Mouse (Mus musculus) G1E (cell line): ENCODE data around the gene Adgrl4. TPM values are rescaled to one million over a fixed set of nuclear protein-coding genes. Genes with fewer than 3 reads are reported as not detected.

Experiments used
- ATAC-seq: 2 replicates; pipeline ENCODE4 v1.8.0; 2016; ENCODE audit warnings: mild to moderate bottlenecking; ENCODE audit not compliant: insufficient number of reproducible peaks, poor library complexity, low FRiP score, severe bottlenecking; ENCODE audit errors: extremely low read depth
- DNase-seq: peaks from one replicate; pipeline ENCODE4 v3.0.0; 2012; ENCODE audit warnings: low spot score
- H3K27me3 ChIP-seq: 2 replicates; pipeline ENCODE4 v1.6.1; 2012; ENCODE audit warnings: mild to moderate bottlenecking, low read length, inconsistent platforms; ENCODE audit not compliant: insufficient read depth
- H3K36me3 ChIP-seq: replicated peaks from 2 replicates; pipeline ENCODE3; 2012; ENCODE audit warnings: mild to moderate bottlenecking, inconsistent platforms
- H3K4me1 ChIP-seq: 2 replicates; pipeline ENCODE4 v1.6.1; 2012; ENCODE audit warnings: low read depth, low read length, inconsistent platforms, mixed read lengths; ENCODE audit not compliant: insufficient read depth
- H3K4me3 ChIP-seq: 2 replicates; pipeline ENCODE4 v1.5.1; 2012; ENCODE audit warnings: low read depth, mild to moderate bottlenecking, inconsistent platforms, low read length, moderate library complexity, mixed read lengths
- H3K9me3 ChIP-seq: replicated peaks from 2 replicates; pipeline ENCODE4 v1.6.1; 2012; ENCODE audit warnings: inconsistent platforms
- CTCF ChIP-seq: IDR thresholded peaks from 2 replicates; pipeline ENCODE4 v1.5.1; 2012; ENCODE audit warnings: low read depth, low read length, inconsistent platforms, mixed read lengths
- GATA1 ChIP-seq: IDR thresholded peaks from 2 replicates; pipeline ENCODE4 v1.6.1; 2012; ENCODE audit warnings: borderline replicate concordance, low read length, inconsistent platforms, mixed read lengths
- GATA2 ChIP-seq: IDR thresholded peaks from 2 replicates; pipeline ENCODE4 v1.6.1; 2012; ENCODE audit warnings: low read depth, low read length, inconsistent platforms, borderline replicate concordance
- POLR2AphosphoS5 ChIP-seq: IDR thresholded peaks from 2 replicates; pipeline ENCODE4 v1.6.1; 2012; ENCODE audit warnings: low read depth, low read length, inconsistent platforms; ENCODE audit not compliant: insufficient replicate concordance
- TAL1 ChIP-seq: conservative IDR thresholded peaks from 2 replicates; pipeline ENCODE4 v1.6.1; 2012; ENCODE audit warnings: low read depth, low read length, inconsistent platforms, mixed read lengths
- polyA plus RNA-seq: library from polyadenylated mRNA; stranded (reverse); fragments of >175 nt; gene quantifications from 2 replicates; pipeline ENCODE4 v1.2.3, GENCODE M21; 2012
- total RNA-seq, 2 experiments: library from RNA; stranded (forward) in 1 of 2; stranded (reverse) in 1 of 2; fragments of 200-1000 nt in 1 of 2; fragments of >200 nt in 1 of 2; fragmentation: Nextera tagmentation in 1 of 2; gene quantifications; 2 replicates each; pipeline ENCODE4 v1.2.3; 2014 to 2017

The Adgrl4 gene
- total and polyA plus RNA-seq, 3 experiments, result 0.38 TPM; not detected in 2

- ATAC-seq (no peak), DNase-seq (no peak)
- Histone ChIP-seq H3K9me3 (peaks cover 18% of the 10 kb centered on the region; the same call in 1 of the 2 replicates), H3K4me3 (no peak overlapping the region), H3K27me3 (no peaks in the 10 kb centered on the region), H3K36me3 (no peaks in the 10 kb centered on the region), H3K4me1 (no peaks in the 10 kb centered on the region)
- TF ChIP-seq GATA1 (no peak), TAL1 (no peak), GATA2 (no peak), POLR2AphosphoS5 (no peak), CTCF (no peak)
Observed at GRCm38 (mm10) chr3:151572089-151572488, 134.4 kb downstream of the Adgrl4 start.

- DNase-seq (no peak), ATAC-seq (no peak)
- H3K36me3 ChIP-seq, result no peaks in the 10 kb centered on the region
- peaks cover 18% of the 10 kb centered on the region; the same call in 1 of the 2 replicates for H3K9me3 ChIP-seq
- no peaks in the 10 kb centered on the region for H3K4me1 ChIP-seq
- no peak overlapping the region for H3K4me3 ChIP-seq
- no peaks in the 10 kb centered on the region for H3K27me3 ChIP-seq
- TF ChIP-seq CTCF (no peak), POLR2AphosphoS5 (no peak), TAL1 (no peak), GATA2 (no peak), GATA1 (no peak)
Observed at GRCm38 (mm10) chr3:151575292-151575691, 137.6 kb downstream of the Adgrl4 start.

DNA sequence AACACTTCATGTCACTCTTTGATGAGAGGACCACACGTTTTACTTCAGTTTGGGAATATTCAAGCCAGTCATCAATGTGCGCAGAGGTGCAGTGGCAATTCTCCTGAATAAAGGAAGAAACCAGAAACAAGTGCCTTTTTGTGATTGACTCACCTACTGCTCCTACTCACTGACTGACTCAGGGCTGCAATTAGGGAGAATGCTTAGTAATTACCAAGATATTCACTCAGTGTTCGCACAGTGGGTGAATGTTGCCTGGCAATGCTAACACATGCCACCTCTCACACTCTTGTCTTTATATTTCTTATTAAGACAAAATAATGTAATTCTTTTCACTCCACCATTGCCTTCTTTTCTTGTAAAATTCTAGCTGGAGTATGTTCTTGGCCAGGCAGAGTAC, 138.5 kb downstream of the Adgrl4 start:
- Histone ChIP-seq H3K4me1 (no peaks in the 10 kb centered on the region), H3K9me3 (peaks cover 21% of the 10 kb centered on the region; the same call in 1 of the 2 replicates), H3K27me3 (no peaks in the 10 kb centered on the region), H3K4me3 (no peak overlapping the region), H3K36me3 (no peaks in the 10 kb centered on the region)
- TF ChIP-seq GATA1 (no peak), GATA2 (no peak)
- DNase-seq (no peak), ATAC-seq (no peak)

GRCm38 (mm10) chr3:151591904-151592303, 154.2 kb downstream of the Adgrl4 start:
- Histone ChIP-seq H3K36me3 (no peaks in the 10 kb centered on the region), H3K4me3 (no peak overlapping the region), H3K4me1 (no peaks in the 10 kb centered on the region), H3K27me3 (no peaks in the 10 kb centered on the region), H3K9me3 (peaks cover 7% of the 10 kb centered on the region; the same call in 1 of the 2 replicates)
- no peak for DNase-seq
- TF ChIP-seq TAL1 (no peak), POLR2AphosphoS5 (no peak), CTCF (no peak), GATA1 (no peak), GATA2 (no peak)
- no peak for ATAC-seq
